Mouse (Mus musculus) right cerebral cortex, postnatal 10 days (tissue): ENCODE measurements at regions not wholly inside any gene's neighbourhood (a gene's known extent, or its start where the extent isn't known, plus 50 kb on each side); places are given as distances from the start of the nearest gene placed in this dataset.
A peak's percentile ranks its signal among the peaks of the same experiment; 100 is the strongest.

ENCODE experiments used
- DNase-seq, 2 experiments: peaks; one replicate each; pipeline ENCODE4 v3.0.0; 2021; ENCODE audit warnings: low spot score in 2 of 2

DNA sequence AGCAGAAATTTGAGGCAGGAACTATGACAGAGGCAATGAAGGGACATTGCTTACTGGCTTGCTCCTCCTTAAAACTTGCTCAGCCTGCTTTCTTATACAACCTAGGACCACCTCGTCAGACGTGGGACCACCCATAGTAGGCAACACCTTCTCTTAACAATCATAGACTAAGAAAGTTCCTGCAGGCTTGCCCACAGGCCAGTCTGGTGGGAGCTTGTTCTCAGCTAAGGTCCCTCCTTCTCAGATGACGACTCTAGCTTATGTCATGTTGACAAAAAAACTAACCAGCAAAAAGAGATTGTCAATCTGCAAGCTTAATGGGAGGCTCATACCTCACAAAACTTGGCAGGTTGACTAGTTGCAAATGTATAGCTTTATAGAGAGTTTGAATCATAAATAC lies 56.5 kb upstream of the Lsm6 start:
- DNase-seq, result no peak

DNA sequence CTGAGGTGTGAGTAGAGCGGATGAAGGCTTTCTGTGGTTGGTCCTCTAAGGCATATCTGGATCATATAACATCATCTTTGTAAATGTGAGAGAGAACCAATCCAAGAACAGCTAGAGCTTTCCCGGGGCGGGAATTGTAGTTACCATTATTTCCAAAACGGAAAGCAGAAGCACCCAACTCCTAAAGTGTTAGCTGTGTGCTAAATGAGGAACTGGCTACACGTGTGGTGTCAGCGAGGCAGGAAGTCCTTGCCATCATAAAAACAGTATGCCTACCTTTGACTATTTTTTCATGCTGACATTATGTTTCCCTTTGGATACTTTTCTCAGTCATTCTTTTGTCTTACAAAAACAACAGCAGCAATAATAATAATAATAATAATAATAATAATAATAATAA lies 68.8 kb upstream of the Lsm6 start:
- peak in 1 of 2 experiments; percentile 23 for DNase-seq

DNA sequence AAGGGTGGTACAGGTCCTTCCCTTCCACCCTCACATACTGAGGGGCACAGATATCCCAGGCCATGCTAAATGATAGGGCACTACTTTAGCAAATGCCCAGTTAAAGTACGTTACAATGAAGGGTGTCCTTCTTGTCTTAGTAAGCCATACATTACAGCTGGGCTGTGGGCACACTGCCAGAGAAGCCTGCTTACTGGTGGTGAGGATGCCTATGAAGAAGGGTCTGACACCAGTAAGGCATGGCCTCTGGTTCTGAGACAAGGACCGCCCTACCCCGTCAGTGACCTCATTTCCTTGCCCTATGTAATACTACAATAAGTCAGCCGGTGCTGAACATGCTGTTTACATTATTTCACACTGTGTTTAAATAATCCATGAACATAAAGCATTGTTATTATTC lies 69.6 kb upstream of the Lsm6 start:
- no peak for DNase-seq

DNA sequence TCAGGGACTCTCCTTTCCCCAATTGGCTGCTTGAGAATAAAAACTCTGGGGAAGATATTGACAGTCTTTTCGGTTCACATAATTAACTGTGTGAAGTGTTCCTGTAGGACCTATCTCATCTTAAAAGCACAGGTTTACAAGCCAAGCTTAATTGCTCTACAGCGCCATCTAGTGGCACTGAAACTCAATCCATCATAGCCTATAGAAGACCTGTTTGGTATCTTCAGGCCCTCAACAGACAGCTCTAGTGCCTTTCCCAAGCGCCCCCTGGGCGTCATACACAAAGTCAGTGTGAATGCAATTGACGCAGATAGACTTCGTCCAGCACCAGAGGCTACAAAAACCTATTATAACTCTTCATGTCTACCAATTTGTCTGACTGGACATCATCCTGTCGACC lies 78.9 kb upstream of the Lsm6 start:
- DNase-seq, result peak; percentile 48 to 76

DNA sequence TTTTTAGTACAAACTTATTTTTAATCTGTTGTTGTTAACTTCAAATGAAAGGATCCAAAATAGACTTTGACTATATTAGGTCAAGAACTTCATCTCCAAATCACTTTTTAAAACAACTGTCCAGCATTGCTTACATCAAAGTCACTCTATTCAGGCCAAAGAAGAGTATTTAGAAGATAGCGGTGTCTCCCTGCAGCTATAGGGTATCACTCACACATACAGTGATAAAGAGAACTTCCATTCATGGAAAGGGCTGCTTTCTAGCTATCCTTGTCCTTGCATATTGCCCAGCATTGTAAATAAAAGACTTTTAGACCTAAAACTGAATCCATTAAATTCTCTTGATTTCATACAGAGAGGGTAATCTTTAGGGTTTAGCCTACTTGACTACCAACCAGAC lies 82.1 kb upstream of the Lsm6 start:
- no peak for DNase-seq

DNA sequence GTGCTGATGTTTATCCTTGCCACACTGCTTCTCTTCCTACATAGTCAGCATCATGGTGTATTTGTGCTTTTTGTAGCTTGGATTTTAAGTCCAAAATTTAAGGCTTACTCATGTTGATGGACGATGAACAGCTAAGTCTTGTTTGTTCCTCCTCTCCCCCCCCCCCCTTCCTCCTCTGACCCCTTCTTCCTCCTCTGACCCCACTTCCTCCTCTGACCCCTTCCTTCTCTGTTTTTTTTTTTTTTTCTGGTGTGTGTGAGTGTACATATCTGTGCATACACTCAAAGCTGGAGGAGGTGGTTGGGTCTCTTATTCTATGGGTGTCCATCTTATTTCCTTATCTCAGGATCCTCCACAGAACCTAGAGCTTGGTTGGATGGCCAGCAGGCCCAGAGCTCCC lies 87.0 kb upstream of the Lsm6 start:
- no peak for DNase-seq

DNA sequence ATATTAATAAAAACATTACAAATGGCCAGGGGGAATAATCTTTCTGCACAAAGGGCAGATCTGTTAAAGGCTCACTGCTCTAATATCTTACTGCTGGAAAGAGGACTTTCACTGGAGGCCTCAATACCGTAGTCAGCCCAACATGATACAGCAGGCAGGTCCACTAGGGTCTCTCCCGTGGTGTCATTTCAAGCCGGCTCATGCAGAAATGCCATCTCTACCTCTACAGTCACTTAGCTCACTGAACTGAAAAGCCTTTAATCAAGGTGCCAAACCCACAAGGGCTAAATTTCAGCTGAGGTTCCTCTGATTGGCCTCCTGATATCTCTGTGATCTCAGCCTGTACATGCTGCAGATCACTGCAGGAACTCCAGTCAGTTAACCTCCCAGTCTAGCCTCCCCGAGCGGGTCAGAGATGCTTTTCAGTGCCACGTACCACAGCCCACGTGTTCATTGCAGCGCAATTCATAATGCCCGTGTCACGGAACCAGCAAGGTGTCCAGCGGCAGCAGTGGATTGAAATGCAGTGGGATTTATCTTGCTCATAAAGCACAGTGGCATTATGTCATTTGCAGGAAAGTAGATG lies 90.4 kb upstream of the Lsm6 start:
- DNase-seq, result no peak

DNA sequence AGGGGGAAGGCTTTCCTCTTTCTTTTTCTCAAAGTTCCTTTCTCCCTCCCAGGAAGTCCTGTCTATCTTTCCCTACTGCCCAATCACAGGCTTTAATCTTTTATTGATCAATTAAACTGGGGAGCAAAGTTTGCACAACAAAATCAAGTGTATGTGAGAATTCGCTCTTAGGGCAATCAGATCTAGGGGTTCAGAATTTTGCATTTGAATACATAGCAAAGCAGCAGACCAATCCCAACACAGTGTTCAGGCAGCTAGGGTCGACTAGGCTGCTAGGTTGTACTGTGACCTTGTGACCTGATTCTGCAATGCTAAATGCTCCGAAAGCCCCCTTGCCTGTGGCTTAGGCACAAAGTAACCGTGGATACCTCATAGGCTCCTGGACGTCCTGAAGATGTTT lies 91.5 kb upstream of the Lsm6 start:
- DNase-seq, result no peak

DNA sequence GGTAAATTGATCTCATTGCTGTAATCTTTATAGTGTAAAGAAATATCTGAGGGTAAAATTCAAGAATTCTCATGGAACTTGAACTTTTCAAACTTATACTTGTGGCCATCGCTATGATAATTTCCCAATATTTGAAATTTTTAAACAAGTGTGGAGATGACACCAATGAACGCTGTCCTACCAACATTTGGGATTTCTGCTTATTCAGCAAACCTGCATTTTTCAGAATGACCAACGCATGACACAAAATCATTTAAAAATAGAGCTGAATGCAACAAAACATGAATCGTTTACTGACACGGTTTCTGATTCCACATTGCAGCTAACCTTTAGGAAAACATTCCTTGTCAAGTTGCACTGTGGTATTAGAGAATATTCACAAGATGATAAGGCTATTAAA lies 92.9 kb upstream of the Lsm6 start:
- no peak for DNase-seq

DNA sequence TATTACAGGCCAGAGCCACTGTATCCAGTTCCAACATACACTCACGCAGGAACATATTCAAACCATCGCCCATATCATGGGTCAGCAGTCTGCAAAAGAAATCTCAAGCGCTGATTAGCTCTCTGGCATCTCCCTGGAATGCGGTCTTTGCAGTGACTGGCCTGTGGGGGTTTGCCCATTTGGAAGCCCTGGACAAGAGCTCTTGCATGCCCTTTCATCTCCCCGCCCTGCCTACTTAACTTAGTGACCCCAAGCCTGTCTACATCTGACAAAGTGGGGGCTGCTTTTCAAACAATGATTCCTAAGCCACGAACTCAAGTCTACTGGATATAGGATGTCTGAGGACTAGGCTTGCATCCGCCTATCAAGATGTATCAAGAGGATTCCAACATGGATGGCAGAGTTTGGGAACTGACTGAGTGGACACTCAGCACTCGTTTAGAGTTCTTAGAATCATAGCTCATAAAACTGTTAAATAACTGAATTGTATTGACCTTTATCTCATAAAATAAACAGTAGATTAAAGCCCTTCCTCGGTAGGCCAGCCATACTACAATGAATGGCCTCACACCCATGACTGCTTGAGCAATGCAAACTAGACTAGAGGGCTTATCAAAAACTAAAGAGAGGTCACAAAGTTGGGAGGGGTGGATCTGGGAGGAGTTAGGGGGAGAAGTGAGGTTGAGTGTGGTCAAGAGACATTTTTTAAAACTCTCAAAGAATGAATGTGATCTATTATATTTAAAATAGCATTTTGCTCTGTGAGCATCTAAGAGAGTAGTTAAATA lies 97.4 kb upstream of the Zfp827 start:
- no peak for DNase-seq

DNA sequence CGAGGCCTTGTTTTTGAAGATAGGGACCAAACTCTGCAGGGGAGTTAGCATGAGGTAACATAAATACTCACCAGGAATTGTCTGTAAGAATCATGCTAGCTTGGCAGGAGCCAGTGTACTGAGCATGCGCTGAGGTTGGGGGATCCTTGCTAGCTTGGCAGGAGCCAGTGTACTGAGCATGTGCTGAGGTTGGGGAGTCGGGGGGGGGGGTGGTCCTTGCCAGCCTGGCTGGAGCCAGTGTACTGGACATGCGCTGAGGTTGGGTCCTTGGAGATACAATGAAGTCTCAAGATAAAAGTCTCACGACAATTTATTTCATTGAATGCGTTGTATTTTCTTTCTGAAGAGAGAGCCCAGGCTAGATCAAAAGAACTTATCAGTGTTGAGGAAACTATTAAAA lies 96.2 kb upstream of the Zfp827 start:
- DNase-seq, result no peak

DNA sequence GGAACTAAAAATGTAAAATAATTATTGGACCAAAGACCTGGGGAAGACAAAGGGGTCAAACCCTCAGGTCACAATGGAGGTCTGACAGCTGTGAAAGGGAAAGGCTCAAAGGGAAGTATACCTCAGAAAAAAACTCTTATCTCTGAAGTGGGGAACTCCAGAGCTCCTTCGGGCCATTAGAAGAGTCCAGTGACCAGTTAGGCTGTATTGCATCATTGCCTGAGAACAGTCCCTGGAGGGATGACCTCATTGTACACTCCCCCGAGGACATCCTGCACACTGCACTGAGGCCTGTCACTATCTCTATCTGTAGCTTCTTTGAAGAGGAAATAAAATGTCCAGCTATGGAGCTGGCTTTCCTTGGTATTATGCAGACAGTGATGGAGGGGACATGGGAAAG lies 88.2 kb upstream of the Zfp827 start:
- DNase-seq, result no peak

DNA sequence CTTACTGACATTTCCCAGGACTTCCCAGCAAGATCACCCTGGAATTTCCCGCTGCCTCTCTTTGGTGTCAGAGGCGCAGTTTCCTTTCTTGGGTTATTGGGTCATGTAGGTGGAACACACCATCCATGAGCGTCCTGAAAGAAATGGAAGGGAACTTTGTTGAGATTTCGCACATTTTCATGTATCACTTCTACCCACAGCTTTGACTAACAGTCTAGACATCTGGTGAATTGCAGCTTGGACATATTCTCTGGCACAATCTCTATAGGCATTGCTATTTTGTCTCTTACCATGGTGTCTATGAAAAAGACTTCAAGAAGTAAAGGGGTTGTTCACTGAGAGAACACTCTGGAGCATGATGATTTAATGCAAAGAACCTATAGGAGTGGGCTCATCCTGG lies 86.7 kb upstream of the Zfp827 start:
- no peak for DNase-seq

DNA sequence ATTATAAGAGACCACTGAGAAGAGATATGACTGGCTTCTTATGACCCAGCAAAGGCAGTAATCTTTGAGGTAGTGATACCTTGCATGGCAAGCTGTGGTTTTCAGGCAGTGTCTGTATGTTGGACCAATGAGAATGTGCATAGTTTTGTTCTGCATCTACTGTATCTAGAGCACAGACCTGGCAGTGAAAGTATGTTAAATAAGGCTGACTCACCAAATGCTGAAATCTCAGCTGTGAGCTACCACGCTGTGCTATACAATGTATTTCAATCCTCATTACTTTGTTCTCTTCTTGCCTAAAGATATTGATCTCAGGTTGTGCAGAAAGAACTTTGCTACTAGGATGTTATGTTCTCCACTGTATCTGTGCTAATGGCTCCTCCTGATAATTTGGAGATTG lies 83.9 kb upstream of the Zfp827 start:
- DNase-seq, result no peak

DNA sequence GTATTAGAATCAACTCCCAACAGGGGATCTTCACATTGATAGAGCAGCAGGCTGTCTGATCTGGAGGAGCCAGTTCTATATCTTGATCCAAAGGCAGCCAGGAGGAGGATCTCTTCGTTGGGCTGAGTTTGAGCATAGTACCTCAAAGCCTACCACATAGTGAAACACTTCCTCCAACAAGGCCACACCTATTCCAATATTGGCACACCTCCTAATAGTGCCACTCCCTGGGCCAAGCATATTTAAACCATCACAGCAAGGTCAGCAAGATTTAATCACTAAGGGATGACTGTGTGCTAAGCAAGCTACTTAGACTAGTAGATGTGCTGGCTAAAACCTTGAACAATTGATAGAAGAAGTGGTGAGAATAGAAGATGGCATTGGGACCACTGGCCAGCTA lies 82.6 kb upstream of the Zfp827 start:
- DNase-seq, result no peak

DNA sequence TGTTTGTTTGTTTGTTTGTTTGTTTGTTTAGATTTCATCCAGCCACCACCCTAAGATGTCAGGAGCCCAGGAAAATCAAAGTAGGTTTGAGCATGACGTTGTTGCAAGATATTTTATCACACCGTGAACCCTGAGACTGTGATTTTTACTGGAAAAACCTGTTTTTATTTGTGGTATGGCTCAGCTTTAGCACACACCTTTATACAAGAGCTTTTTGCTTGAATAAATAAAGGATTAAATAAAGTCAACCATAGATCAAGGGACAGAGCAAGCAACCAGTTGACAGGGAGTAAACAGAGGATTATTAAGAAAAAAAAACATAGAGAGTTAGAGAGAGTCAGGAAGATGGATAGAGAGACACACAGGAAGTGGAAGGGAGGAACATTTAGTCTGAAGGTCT lies 82.2 kb upstream of the Zfp827 start:
- DNase-seq, result no peak

DNA sequence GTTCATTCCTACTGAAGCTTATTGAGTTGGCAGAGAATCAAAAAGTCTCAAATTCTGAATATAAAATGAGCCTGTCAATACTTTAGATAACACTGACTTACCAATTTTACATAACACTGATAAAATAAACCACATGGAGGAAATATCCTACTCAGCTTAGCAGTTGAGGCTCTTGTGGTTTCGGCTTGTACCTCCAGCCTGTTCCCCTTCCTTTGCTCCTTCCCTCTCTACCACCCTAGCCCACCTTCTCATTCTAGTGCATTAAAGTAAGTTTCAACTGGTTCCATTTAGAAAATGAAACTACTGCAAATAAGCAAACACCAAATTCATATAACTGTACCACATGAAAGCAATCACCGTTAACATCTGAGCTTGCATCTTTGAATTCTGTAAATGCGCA lies 53.2 kb upstream of the Zfp827 start:
- no peak for DNase-seq
